Mouse (Mus musculus): Measurements from ENCODE around the gene Ppm1e.
A peak's percentile ranks its signal among the peaks of the same experiment; 100 is the strongest.

Gene Ppm1e

GRCm38 (mm10) chr11:87358331-87359261, at the start of gene Ppm1e:
TSS of gene Ppm1e (minus strand) at chr11:87359023.
- peak; percentile 8 to 35 for DNase-seq (ENCODE audit: low read depth in 2 of 2, low spot score in 2 of 2)

GRCm38 (mm10) chr11:87404876-87405275, 46.1 kb upstream of the Ppm1e start, which contains the start of the genes Rad51c and Tex14:
TSS of gene Rad51c (minus strand) at chr11:87404954.
TSS of gene Tex14 (plus strand) at chr11:87405065.
- DNase-seq (ENCODE audit: low read depth in 2 of 2, low spot score in 2 of 2), result no peak

GRCm38 (mm10) chr11:87404111-87404853, 45.5 kb upstream of the Ppm1e start:
- peak; percentile 98 to 99 for DNase-seq (ENCODE audit: low read depth in 2 of 2, low spot score in 2 of 2)

- DNase-seq (ENCODE audit: low read depth in 2 of 2, low spot score in 2 of 2), result no peak
These were observed 39.6 kb upstream of the Ppm1e start for GRCm38 (mm10) chr11:87398402-87398801.

- DNase-seq (ENCODE audit: low read depth in 2 of 2, low spot score in 2 of 2), result peak in 1 of 2 experiments; percentile 14
These were observed 35.0 kb upstream of the Ppm1e start for GRCm38 (mm10) chr11:87393855-87394254.

- DNase-seq (ENCODE audit: low read depth in 2 of 2, low spot score in 2 of 2), result no peak
These were observed 26.9 kb upstream of the Ppm1e start for GRCm38 (mm10) chr11:87385676-87386075.

GRCm38 (mm10) chr11:87384551-87384950, 25.7 kb upstream of the Ppm1e start:
- DNase-seq (ENCODE audit: low read depth in 2 of 2, low spot score in 2 of 2), result no peak

- no peak for DNase-seq (ENCODE audit: low read depth in 2 of 2, low spot score in 2 of 2)
These were observed 9.2 kb upstream of the Ppm1e start for GRCm38 (mm10) chr11:87367865-87368580.

- no peak for DNase-seq (ENCODE audit: low read depth in 2 of 2, low spot score in 2 of 2)
These were observed 8.2 kb upstream of the Ppm1e start for GRCm38 (mm10) chr11:87367061-87367460.

- DNase-seq (ENCODE audit: low read depth in 2 of 2, low spot score in 2 of 2), result no peak
These were observed 6.3 kb upstream of the Ppm1e start for GRCm38 (mm10) chr11:87365120-87365519.

GRCm38 (mm10) chr11:87359262-87359612, 414 bp upstream of the Ppm1e start:
- no peak for DNase-seq (ENCODE audit: low read depth in 2 of 2, low spot score in 2 of 2)

- peak in 1 of 2 experiments; percentile 6 for DNase-seq (ENCODE audit: low read depth in 2 of 2, low spot score in 2 of 2)
These were observed 1.2 kb downstream of the Ppm1e start for GRCm38 (mm10) chr11:87357317-87358300.

GRCm38 (mm10) chr11:87354861-87355260, 4.0 kb downstream of the Ppm1e start:
- DNase-seq (ENCODE audit: low read depth in 2 of 2, low spot score in 2 of 2), result no peak

- DNase-seq (ENCODE audit: low read depth in 2 of 2, low spot score in 2 of 2), result no peak
These were observed 5.1 kb downstream of the Ppm1e start for GRCm38 (mm10) chr11:87353646-87354170.

GRCm38 (mm10) chr11:87326381-87326780, 32.4 kb downstream of the Ppm1e start:
- DNase-seq (ENCODE audit: low read depth in 2 of 2, low spot score in 2 of 2), result no peak

GRCm38 (mm10) chr11:87322558-87322957, 36.3 kb downstream of the Ppm1e start:
- DNase-seq (ENCODE audit: low read depth in 2 of 2, low spot score in 2 of 2), result no peak

GRCm38 (mm10) chr11:87320007-87320406, 38.8 kb downstream of the Ppm1e start:
- no peak for DNase-seq (ENCODE audit: low read depth in 2 of 2, low spot score in 2 of 2)

- DNase-seq (ENCODE audit: low read depth in 2 of 2, low spot score in 2 of 2), result no peak
These were observed 39.7 kb downstream of the Ppm1e start for GRCm38 (mm10) chr11:87318956-87319708.

GRCm38 (mm10) chr11:87313533-87313932, 45.3 kb downstream of the Ppm1e start:
- no peak for DNase-seq (ENCODE audit: low read depth in 2 of 2, low spot score in 2 of 2)

Data from CD8-positive naive resting alpha-beta T cell, adult 2 months (primary cell).